Mouse (Mus musculus): ENCODE measurements around the gene Sycn. TPM values are rescaled to one million over a fixed set of nuclear protein-coding genes. Genes with fewer than 3 reads are reported as not detected.

Sycn gene
- polyA plus RNA-seq, 1 experiment from 2014 or later, result not detected

DNA sequence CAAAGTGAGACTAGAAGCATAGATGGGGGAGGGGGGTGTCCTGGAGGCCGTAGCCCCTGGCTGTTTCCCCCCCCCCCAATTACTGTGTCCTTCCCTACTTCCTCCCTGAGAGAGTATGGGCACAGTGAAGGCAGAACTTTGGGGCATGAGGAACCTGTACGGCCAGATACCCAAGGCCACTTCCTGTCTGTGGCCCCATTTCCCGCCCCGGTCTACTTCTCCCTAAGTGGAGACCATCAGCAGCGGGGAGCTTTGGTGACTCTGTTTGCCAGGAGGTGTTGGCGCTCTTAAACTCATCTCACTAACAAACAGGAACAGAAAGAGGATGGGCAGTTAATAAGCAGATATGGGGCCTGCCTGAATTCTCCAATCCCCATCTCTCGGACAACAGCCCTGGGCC, 6.9 kb downstream of the Sycn start:
- no peak overlapping the region for H3K4me2 ChIP-seq (ENCODE audit: low read depth, low read length, severe bottlenecking)
- 72% methylated on average over 7 of the region's 7 CpGs for WGBS
- H3K4me1 ChIP-seq (replicated peaks; ENCODE audit: control insufficient read depth, insufficient read depth, low read length), result peaks cover 4% of the 10 kb centered on the region
- H3K4me3 ChIP-seq (ENCODE audit: low read depth, low read length), result no peak overlapping the region
- no peak overlapping the region for H3K9ac ChIP-seq (ENCODE audit: low read length)
- DNase-seq (ENCODE audit: low spot score) (no peak), ATAC-seq (replicated peaks; ENCODE audit: low FRiP score) (no peak)
- no peaks in the 10 kb centered on the region for H3K9me3 ChIP-seq (ENCODE audit: control insufficient read depth, low read length)
- peaks cover 30% of the 10 kb centered on the region for H3K27me3 ChIP-seq (ENCODE audit: control insufficient read depth, insufficient read depth, low read length)
- no peaks in the 10 kb centered on the region for H3K36me3 ChIP-seq (ENCODE audit: control insufficient read depth, insufficient read depth, low read length)
- no peak overlapping the region for H3K27ac ChIP-seq (ENCODE audit: low read depth, low read length)

DNA sequence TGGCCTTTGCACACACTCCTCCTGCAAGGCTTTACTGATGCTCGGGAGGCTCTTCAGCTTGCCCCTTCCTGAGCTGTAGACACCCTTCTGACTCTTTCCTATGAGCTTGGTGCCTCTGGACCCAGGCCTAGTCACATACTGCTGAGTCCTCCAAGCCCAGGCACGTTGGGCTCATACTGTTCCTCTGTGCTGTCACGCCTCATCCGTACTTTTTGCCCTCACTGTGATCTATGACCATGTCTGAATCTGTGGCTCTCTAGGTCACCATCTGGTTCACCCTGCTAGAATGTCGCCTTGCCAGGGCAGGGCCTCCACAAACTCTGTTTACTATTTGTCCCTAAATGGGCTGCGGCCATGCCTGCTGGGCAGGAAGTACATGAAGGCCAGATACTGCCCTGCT, 12.4 kb downstream of the Sycn start:
- no peak for DNase-seq (ENCODE audit: low spot score)

DNA sequence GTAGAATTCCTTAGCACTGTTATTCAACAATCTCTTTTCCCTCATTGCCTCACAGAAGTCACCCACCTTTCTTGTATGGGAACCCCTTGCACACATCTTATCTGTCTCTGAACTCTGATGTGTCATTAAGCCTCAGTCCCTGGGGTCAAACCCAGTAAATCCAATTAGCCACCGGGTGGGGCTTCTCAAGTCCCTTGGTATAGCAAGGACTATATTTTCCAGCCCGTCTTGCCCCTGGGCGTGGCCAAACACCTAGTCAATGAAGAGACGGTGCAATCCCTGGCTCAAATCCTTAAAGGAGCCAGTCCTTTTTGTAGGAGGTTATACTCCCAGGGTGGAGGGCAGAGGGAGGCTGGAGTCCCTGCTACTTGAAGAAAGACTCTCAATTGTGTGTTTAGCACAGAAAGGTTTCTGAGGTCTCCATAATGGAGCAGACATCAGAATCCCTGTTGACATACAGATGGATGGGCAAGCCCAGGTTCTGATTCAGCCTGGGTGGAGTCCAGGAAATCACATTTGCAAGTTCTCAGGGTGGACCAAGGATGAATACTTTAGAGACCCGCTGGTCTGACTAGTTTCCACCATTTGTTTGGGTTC, 15.4 kb downstream of the Sycn start:
- Histone ChIP-seq H3K4me2 (ENCODE audit: low read depth, low read length, severe bottlenecking) (no peak overlapping the region), H3K27me3 (ENCODE audit: control insufficient read depth, insufficient read depth, low read length) (no peaks in the 10 kb centered on the region), H3K4me3 (ENCODE audit: low read depth, low read length) (no peak overlapping the region), H3K4me1 (replicated peaks; ENCODE audit: control insufficient read depth, insufficient read depth, low read length) (no peaks in the 10 kb centered on the region), H3K36me3 (ENCODE audit: control insufficient read depth, insufficient read depth, low read length) (peaks cover 3% of the 10 kb centered on the region; the same call in 1 of the 2 replicates), H3K27ac (ENCODE audit: low read depth, low read length) (no peak overlapping the region), H3K9ac (ENCODE audit: low read length) (no peak overlapping the region), H3K9me3 (ENCODE audit: control insufficient read depth, low read length) (no peaks in the 10 kb centered on the region)
- ATAC-seq (replicated peaks; ENCODE audit: low FRiP score), result no peak
- no peak for DNase-seq (ENCODE audit: low spot score)
- WGBS, result 14% methylated on average over 5 of the region's 5 CpGs

More for the DNA sequence above, 12.4 kb downstream of the Sycn start:
- Histone ChIP-seq H3K9me3 (ENCODE audit: control insufficient read depth, low read length) (no peaks in the 10 kb centered on the region), H3K27ac (ENCODE audit: low read depth, low read length) (no peak overlapping the region), H3K4me1 (replicated peaks; ENCODE audit: control insufficient read depth, insufficient read depth, low read length) (no peaks in the 10 kb centered on the region), H3K36me3 (ENCODE audit: control insufficient read depth, insufficient read depth, low read length) (no peaks in the 10 kb centered on the region), H3K9ac (ENCODE audit: low read length) (no peak overlapping the region), H3K27me3 (ENCODE audit: control insufficient read depth, insufficient read depth, low read length) (no peaks in the 10 kb centered on the region), H3K4me3 (ENCODE audit: low read depth, low read length) (no peak overlapping the region), H3K4me2 (ENCODE audit: low read depth, low read length, severe bottlenecking) (no peak overlapping the region)
- ATAC-seq (replicated peaks; ENCODE audit: low FRiP score), result no peak
- 87% methylated on average over 6 of the region's 6 CpGs for WGBS

DNA sequence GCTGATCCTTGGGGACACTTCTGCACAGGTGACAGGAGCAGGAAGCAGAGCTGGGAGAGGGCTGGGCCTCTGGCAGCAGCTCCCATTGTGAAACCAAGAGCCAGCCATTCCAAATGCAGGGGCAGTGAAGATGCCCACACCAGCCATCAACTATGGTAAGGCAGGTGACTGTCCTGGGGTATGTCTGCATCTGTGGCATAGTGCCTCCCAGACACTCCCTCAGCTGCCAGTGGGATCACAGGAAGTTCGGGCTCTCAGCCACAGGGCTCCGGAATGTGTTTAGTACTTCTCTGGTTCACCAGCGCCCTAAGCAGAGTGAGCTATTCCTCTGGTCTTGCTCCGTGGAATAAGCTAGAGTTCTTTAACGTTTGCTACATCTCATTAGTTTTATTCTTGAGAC, 16.4 kb downstream of the Sycn start:
- H3K9me3 ChIP-seq (ENCODE audit: control insufficient read depth, low read length), result no peaks in the 10 kb centered on the region
- WGBS, result 82% methylated on average over 5 of the region's 5 CpGs
- H3K36me3 ChIP-seq (ENCODE audit: control insufficient read depth, insufficient read depth, low read length), result peaks cover 3% of the 10 kb centered on the region; the same call in 1 of the 2 replicates
- H3K4me3 ChIP-seq (ENCODE audit: low read depth, low read length), result no peak overlapping the region
- H3K4me2 ChIP-seq (ENCODE audit: low read depth, low read length, severe bottlenecking), result no peak overlapping the region
- ATAC-seq (replicated peaks; ENCODE audit: low FRiP score) (no peak), DNase-seq (ENCODE audit: low spot score) (no peak)
- H3K4me1 ChIP-seq (replicated peaks; ENCODE audit: control insufficient read depth, insufficient read depth, low read length), result no peaks in the 10 kb centered on the region
- no peak overlapping the region for H3K9ac ChIP-seq (ENCODE audit: low read length)
- H3K27me3 ChIP-seq (ENCODE audit: control insufficient read depth, insufficient read depth, low read length), result no peaks in the 10 kb centered on the region
- H3K27ac ChIP-seq (ENCODE audit: low read depth, low read length), result no peak overlapping the region

DNA sequence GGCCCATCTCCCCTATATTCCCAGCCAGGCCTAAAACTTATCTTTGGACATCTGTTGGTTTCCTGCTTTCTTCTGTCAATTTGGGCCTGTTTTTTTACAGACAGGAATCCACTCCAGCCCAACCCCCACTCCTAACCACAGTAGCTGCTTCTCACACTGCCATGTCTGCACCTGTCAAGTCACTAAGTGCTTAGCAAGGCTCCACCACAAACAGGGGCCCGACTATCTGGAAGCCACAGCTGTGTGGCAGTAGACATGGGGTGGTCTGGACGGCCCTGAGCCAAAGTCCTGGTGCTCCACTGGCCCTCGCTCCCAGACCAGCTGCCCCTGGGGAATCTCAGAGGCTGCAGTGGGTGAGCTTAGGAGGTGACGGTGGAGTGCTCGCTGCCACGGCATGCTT, 17.0 kb downstream of the Sycn start:
- no peak for ATAC-seq (replicated peaks; ENCODE audit: low FRiP score)
- Histone ChIP-seq H3K36me3 (ENCODE audit: control insufficient read depth, insufficient read depth, low read length) (peaks cover 3% of the 10 kb centered on the region; the same call in 1 of the 2 replicates), H3K9me3 (ENCODE audit: control insufficient read depth, low read length) (no peaks in the 10 kb centered on the region), H3K27ac (ENCODE audit: low read depth, low read length) (no peak overlapping the region), H3K4me1 (replicated peaks; ENCODE audit: control insufficient read depth, insufficient read depth, low read length) (no peaks in the 10 kb centered on the region), H3K27me3 (ENCODE audit: control insufficient read depth, insufficient read depth, low read length) (no peaks in the 10 kb centered on the region), H3K4me2 (ENCODE audit: low read depth, low read length, severe bottlenecking) (no peak overlapping the region), H3K4me3 (ENCODE audit: low read depth, low read length) (no peak overlapping the region), H3K9ac (ENCODE audit: low read length) (no peak overlapping the region)
- WGBS, result 91% methylated on average over 6 of the region's 6 CpGs
- DNase-seq (ENCODE audit: low spot score), result no peak

DNA sequence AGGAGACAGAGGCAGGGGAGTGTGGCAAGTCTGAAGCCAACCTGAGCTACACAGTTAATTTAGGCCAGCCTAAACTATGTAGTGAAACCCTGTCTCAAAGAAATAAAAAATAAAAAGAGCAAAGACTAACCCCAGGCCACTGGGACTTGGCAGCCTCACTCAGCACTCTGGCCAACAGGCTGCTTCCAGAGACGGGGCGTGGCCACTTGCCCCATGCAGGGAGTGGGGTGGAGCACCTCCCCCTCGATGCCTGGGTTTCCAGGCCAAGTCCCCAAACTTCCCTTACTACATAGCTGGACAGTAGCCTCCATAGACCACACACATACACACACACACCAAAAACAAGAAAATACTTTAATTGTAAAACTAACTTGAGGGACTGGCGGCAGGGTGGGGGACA, 17.8 kb downstream of the Sycn start:
- DNase-seq (ENCODE audit: low spot score) (no peak), ATAC-seq (replicated peaks; ENCODE audit: low FRiP score) (no peak)
- Histone ChIP-seq H3K4me3 (ENCODE audit: low read depth, low read length) (no peak overlapping the region), H3K4me1 (replicated peaks; ENCODE audit: control insufficient read depth, insufficient read depth, low read length) (no peaks in the 10 kb centered on the region), H3K4me2 (ENCODE audit: low read depth, low read length, severe bottlenecking) (no peak overlapping the region), H3K9ac (ENCODE audit: low read length) (no peak overlapping the region), H3K27me3 (ENCODE audit: control insufficient read depth, insufficient read depth, low read length) (no peaks in the 10 kb centered on the region), H3K27ac (ENCODE audit: low read depth, low read length) (no peak overlapping the region), H3K9me3 (ENCODE audit: control insufficient read depth, low read length) (no peaks in the 10 kb centered on the region), H3K36me3 (ENCODE audit: control insufficient read depth, insufficient read depth, low read length) (peaks cover 3% of the 10 kb centered on the region; the same call in 1 of the 2 replicates)
- WGBS, result 73% methylated on average over 4 of the region's 4 CpGs

DNA sequence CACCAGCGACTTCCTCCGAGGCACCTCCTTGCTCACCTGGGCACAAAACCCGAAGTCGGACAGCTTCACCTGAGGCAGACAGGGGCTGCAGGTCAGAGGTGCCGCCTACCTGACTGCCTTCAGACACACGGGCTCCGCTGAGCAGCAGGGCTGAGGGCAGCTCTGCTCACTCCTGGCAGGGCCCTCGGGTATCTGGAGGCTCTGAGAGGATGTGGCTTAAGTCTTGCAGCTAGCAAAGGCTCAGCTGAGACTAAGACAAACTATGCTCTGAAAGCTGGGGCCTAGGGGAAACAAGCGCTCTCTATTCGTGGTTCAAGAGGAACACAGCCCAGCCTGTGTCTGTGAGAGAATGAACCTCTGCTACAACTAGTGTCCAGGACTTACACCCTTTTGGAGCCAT, 20.2 kb downstream of the Sycn start:
- no peaks in the 10 kb centered on the region for H3K27me3 ChIP-seq (ENCODE audit: control insufficient read depth, insufficient read depth, low read length)

DNA sequence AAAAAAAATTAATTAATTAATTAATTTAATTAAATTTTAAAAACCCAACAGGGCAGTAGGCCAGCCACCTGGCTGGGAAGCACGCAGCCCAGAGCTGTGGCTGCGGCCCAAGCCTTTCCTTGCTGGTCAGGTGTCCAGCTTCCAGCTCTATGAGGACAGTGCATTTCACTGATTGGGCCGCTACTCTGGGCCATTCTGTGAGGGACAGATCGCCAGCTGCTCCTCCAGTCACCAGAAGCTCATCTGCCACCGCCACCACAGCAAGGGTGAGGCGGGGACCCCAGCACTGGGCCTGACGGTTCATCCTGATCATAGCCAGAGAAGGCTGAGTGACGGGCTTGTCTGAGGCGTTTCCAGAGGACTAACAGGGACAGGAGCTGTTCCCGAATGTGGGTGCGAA, 21.3 kb downstream of the Sycn start:
- ATAC-seq (replicated peaks; ENCODE audit: low FRiP score) (no peak), DNase-seq (ENCODE audit: low spot score) (no peak)
- Histone ChIP-seq H3K27me3 (ENCODE audit: control insufficient read depth, insufficient read depth, low read length) (no peaks in the 10 kb centered on the region), H3K36me3 (ENCODE audit: control insufficient read depth, insufficient read depth, low read length) (peaks cover 5% of the 10 kb centered on the region; the same call in 1 of the 2 replicates), H3K4me3 (ENCODE audit: low read depth, low read length) (no peak overlapping the region), H3K9me3 (ENCODE audit: control insufficient read depth, low read length) (no peaks in the 10 kb centered on the region), H3K27ac (ENCODE audit: low read depth, low read length) (no peak overlapping the region), H3K4me2 (ENCODE audit: low read depth, low read length, severe bottlenecking) (no peak overlapping the region), H3K4me1 (replicated peaks; ENCODE audit: control insufficient read depth, insufficient read depth, low read length) (no peaks in the 10 kb centered on the region), H3K9ac (ENCODE audit: low read length) (no peak overlapping the region)
- 92% methylated on average over 11 of the region's 11 CpGs for WGBS

More for the DNA sequence above, 20.2 kb downstream of the Sycn start:
- Histone ChIP-seq H3K4me2 (ENCODE audit: low read depth, low read length, severe bottlenecking) (no peak overlapping the region), H3K9me3 (ENCODE audit: control insufficient read depth, low read length) (no peaks in the 10 kb centered on the region), H3K36me3 (ENCODE audit: control insufficient read depth, insufficient read depth, low read length) (peaks cover 5% of the 10 kb centered on the region; the same call in 1 of the 2 replicates), H3K4me1 (replicated peaks; ENCODE audit: control insufficient read depth, insufficient read depth, low read length) (no peaks in the 10 kb centered on the region), H3K4me3 (ENCODE audit: low read depth, low read length) (no peak overlapping the region), H3K27ac (ENCODE audit: low read depth, low read length) (no peak overlapping the region), H3K9ac (ENCODE audit: low read length) (no peak overlapping the region)
- WGBS, result 92% methylated on average over 10 of the region's 10 CpGs
- ATAC-seq (replicated peaks; ENCODE audit: low FRiP score), result no peak
- DNase-seq (ENCODE audit: low spot score), result no peak

DNA sequence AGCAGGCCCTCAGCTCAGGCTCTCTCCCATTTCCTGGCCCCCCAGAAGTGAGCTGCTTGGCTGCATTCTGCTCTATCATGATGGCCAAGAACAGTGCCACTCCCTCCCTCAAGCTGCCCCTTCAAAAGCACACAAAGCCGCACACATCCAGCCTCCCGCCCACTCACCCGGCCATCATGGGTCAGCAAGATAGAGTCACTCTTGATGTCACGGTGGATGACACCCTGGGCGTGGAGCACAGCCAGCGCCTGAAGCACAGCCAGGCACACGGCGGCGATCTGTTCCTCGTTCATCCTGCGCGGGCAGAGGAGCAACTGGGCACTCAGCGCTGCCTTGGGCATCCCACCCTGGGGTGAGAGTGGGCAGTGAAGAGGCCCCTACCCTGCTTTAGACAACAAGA, 21.7 kb downstream of the Sycn start:
- Histone ChIP-seq H3K4me2 (ENCODE audit: low read depth, low read length, severe bottlenecking) (no peak overlapping the region), H3K27me3 (ENCODE audit: control insufficient read depth, insufficient read depth, low read length) (no peaks in the 10 kb centered on the region), H3K9ac (ENCODE audit: low read length) (no peak overlapping the region), H3K4me1 (replicated peaks; ENCODE audit: control insufficient read depth, insufficient read depth, low read length) (no peaks in the 10 kb centered on the region), H3K36me3 (ENCODE audit: control insufficient read depth, insufficient read depth, low read length) (peaks cover 7% of the 10 kb centered on the region; the same call in 1 of the 2 replicates), H3K27ac (ENCODE audit: low read depth, low read length) (no peak overlapping the region), H3K9me3 (ENCODE audit: control insufficient read depth, low read length) (no peaks in the 10 kb centered on the region), H3K4me3 (ENCODE audit: low read depth, low read length) (no peak overlapping the region)
- no peak for ATAC-seq (replicated peaks; ENCODE audit: low FRiP score)
- DNase-seq (ENCODE audit: low spot score), result no peak
- WGBS, result 96% methylated on average over 13 of the region's 13 CpGs

All from forebrain, embryonic 11.5 days (tissue).